Mouse (Mus musculus) liver, adult 2 months (tissue): ENCODE measurements around the gene Tmem143.

Experiments used
- CTCF ChIP-seq: fragments of 200-500 bp; IDR thresholded peaks from 2 replicates; pipeline ENCODE4 v1.5.1; 2011; ENCODE audit warnings: low read depth, low read length, control low read depth
- POLR2A ChIP-seq: fragments of 200-500 bp; IDR thresholded peaks from 2 replicates; pipeline ENCODE4 v1.6.1; 2011; ENCODE audit warnings: low read length, control low read depth; ENCODE audit not compliant: insufficient read depth; ENCODE audit errors: extremely low read depth

- no peak for TF ChIP-seq CTCF
- TF ChIP-seq POLR2A, result no peak
These were observed 21.2 kb downstream of the Tmem143 start for GRCm38 (mm10) chr7:45917926-45918325.
